Comparison of ENCODE assay signal across 35 mouse cellular contexts in the genomic region with DNA sequence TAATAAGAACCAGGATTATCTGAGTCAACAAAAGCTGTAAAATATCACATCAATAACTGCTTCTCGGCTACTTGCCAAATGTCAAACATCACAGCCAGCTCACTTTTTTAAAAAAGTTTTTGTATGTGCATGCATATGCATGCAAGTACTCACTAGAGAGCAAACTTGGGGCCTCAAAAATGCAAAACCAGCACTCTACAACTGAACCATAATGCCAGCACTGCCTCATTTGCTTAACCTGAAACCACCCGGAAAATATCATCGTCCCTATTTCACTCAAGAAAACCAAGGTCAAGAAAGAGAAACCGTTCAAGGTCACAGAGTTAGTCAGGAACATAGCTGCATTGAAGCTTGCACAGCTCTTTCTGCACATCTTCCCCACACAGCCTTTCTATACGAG. TPM values are rescaled to one million over a fixed set of nuclear protein-coding genes. Genes with fewer than 3 reads are reported as not detected.
"Had no signal": no experiment of that assay in that cellular context is flagged by ENCODE, and none has a peak within 500 bp of the region (broad histone marks: within the 10 kb centered on the region; RNA-seq: fewer than 3 reads in every experiment).

No protein-coding gene starts in this region.

- H3K9ac ChIP-seq: heart, embryonic 12.5 days; heart, embryonic 13.5 days; heart, embryonic 15.5 days; hindbrain, embryonic 12.5 days; hindbrain, embryonic 13.5 days; hindbrain, embryonic 14.5 days; hindbrain, embryonic 15.5 days; intestine, embryonic 15.5 days; kidney, embryonic 15.5 days had no signal

- H3K4me1 ChIP-seq: hindbrain, embryonic 10.5 days; hindbrain, embryonic 12.5 days; hindbrain, embryonic 13.5 days; hindbrain, embryonic 15.5 days; intestine, embryonic 15.5 days; kidney, embryonic 15.5 days had no signal

- H3K27ac ChIP-seq: hindbrain, embryonic 10.5 days; hindbrain, embryonic 12.5 days; hindbrain, embryonic 13.5 days; hindbrain, embryonic 14.5 days; hindbrain, embryonic 15.5 days; hindbrain, postnatal 0 days; intestine, embryonic 15.5 days; kidney, embryonic 15.5 days; kidney, postnatal 0 days; layer of hippocampus, adult 2 months; left cerebral cortex, adult 2 months had no signal

- ATAC-seq: hindbrain, embryonic 16.5 days; hindbrain, postnatal 0 days; inflammation-experienced regulatory T-cells, adult 6 months; intestine, embryonic 15.5 days; intestine, embryonic 16.5 days; intestine, postnatal 0 days had no signal

- DNase-seq: heart, postnatal 10 days; heart, postnatal 14 days; heart, postnatal 36 days; heart, postnatal 4 days; kidney, adult 11 months; kidney, adult 18-20 months; kidney, adult 2 months; kidney, adult 8-10 months; kidney, adult 9 months; kidney, postnatal 10 days; kidney, postnatal 14 days; kidney, postnatal 25 days; kidney, postnatal 36 days; kidney, postnatal 4 days; layer of hippocampus, adult 9-11 months; layer of hippocampus, postnatal 36 days had no signal

- H3K4me2 ChIP-seq: heart, embryonic 12.5 days; heart, embryonic 13.5 days; heart, embryonic 15.5 days; hindbrain, embryonic 12.5 days; hindbrain, embryonic 13.5 days; hindbrain, embryonic 14.5 days; hindbrain, embryonic 15.5 days; intestine, embryonic 15.5 days; kidney, embryonic 15.5 days had no signal

- H3K4me3 ChIP-seq: heart, embryonic 10.5 days; heart, embryonic 12.5 days; heart, embryonic 13.5 days; heart, embryonic 15.5 days; hindbrain, embryonic 10.5 days; hindbrain, embryonic 12.5 days; hindbrain, embryonic 13.5 days; hindbrain, embryonic 15.5 days; intestine, embryonic 15.5 days; kidney, embryonic 15.5 days; layer of hippocampus, adult 2 months; left cerebral cortex, adult 2 months had no signal

- H3K27me3 ChIP-seq: heart, embryonic 12.5 days; heart, embryonic 13.5 days; heart, embryonic 15.5 days; hindbrain, embryonic 12.5 days; hindbrain, embryonic 13.5 days; hindbrain, embryonic 15.5 days; intestine, embryonic 15.5 days; kidney, embryonic 15.5 days had no signal

- H3K9me3 ChIP-seq: heart, embryonic 10.5 days; heart, embryonic 12.5 days; heart, embryonic 13.5 days; heart, embryonic 15.5 days; hindbrain, embryonic 10.5 days; hindbrain, embryonic 12.5 days; hindbrain, embryonic 13.5 days; hindbrain, embryonic 15.5 days; intestine, embryonic 15.5 days; kidney, embryonic 15.5 days had no signal

RNA-seq across cellular contexts. Expression of a gene that starts 48.7 kb away (rescaled TPM):
- polyA plus RNA-seq: inflammation-experienced regulatory T-cells, adult 6 months had no signal
